Mouse (Mus musculus): ENCODE data around the gene Aqp9. TPM values are rescaled to one million over a fixed set of nuclear protein-coding genes. Genes with fewer than 3 reads are reported as not detected.

Aqp9 gene
- total and polyA plus RNA-seq, 3 experiments, result 64.8 to 76.1 TPM; not detected in 1

DNA sequence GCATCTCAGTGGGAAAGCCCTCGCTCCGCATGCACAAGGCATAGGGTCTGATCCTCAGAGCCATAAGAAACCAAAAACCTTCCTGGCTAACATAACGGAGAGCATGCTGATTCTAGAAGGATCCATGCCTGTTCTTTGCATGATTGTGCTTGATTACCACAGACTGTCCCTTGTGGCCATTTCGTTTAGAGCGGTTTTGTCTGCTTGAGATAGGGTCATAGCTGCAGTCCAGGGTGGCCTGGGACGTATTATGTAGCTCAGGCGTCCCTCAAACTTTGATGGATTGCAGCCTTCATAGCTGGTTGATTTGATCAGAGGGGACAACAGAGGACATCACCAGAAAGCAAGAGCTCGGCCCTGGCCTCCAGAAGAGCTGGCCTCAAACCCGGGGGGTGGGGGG, 47.6 kb downstream of the Aqp9 start:
- Histone ChIP-seq H3K27me3 (ENCODE audit: control insufficient read depth in 1 of 2, insufficient read depth in 2 of 2, low read length in 2 of 2) (no peaks in the 10 kb centered on the region), H3K9me3 (replicated peaks; ENCODE audit: insufficient read depth, low read length) (no peaks in the 10 kb centered on the region), H3K9ac (ENCODE audit: control insufficient read depth, low read depth, low read length, poor library complexity, severe bottlenecking) (no peak overlapping the region), H3K4me3 (ENCODE audit: control insufficient read depth in 1 of 2, insufficient read depth in 1 of 2, low read depth in 2 of 2, low read length in 2 of 2) (no peak overlapping the region), H3K27ac (ENCODE audit: control insufficient read depth, low read depth, low read length) (no peak overlapping the region), H3K4me1 (ENCODE audit: control insufficient read depth in 1 of 2, insufficient read depth in 2 of 2, low read length in 2 of 2) (no peaks in the 10 kb centered on the region), H3K79me2 (ENCODE audit: control insufficient read depth, insufficient read depth, low read length, poor library complexity) (no peaks in the 10 kb centered on the region), H3K36me3 (ENCODE audit: control insufficient read depth in 1 of 2, insufficient read depth in 2 of 2, low read length in 2 of 2) (peaks cover 0 to 14% of the 10 kb centered on the region in 2 experiments; a peak in 2 of 4 replicates)
- TF ChIP-seq BHLHE40 (IDR thresholded peaks at IDR 0.05; ENCODE audit: borderline replicate concordance, low read depth, low read length), result no peak
- TF ChIP-seq CTCF (IDR thresholded peaks at IDR 0.05 in 2 of 3, conservative IDR thresholded peaks at IDR 0.05 in 1 of 3; ENCODE audit: control insufficient read depth in 1 of 3, insufficient read depth in 1 of 3, low read depth in 2 of 3, low read length in 3 of 3, poor library complexity in 1 of 3, severe bottlenecking in 1 of 3), result peak in 1 of 3 experiments; percentile 3; a peak in 1 of 6 replicates
- DNase-seq (ENCODE audit: low read depth, low spot score), result no peak

DNA sequence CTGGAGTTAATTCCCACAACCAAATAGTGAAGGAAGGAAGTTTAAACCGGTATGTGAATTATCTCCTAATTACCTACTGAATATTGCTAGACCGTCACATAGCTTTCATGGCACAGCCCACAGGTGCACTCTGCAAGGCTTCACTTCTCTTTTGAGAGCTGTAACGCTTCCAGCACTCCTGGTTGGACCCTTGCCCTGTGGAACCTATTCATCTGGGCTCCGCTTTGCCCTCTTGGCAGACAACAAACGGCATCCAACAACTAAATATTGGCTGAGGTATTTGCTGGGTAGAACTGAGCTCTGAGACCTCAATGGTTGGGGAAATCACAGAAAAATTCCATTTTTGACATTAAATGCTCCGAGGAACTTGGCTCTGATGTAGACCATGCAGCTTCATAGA, 55.3 kb downstream of the Aqp9 start:
- Histone ChIP-seq H3K27ac (ENCODE audit: control insufficient read depth, low read depth, low read length) (no peak overlapping the region), H3K9ac (ENCODE audit: control insufficient read depth, low read depth, low read length, poor library complexity, severe bottlenecking) (no peak overlapping the region), H3K27me3 (ENCODE audit: control insufficient read depth in 1 of 2, insufficient read depth in 2 of 2, low read length in 2 of 2) (no peaks in the 10 kb centered on the region), H3K4me3 (ENCODE audit: control insufficient read depth in 1 of 2, insufficient read depth in 1 of 2, low read depth in 2 of 2, low read length in 2 of 2) (no peak overlapping the region), H3K79me2 (ENCODE audit: control insufficient read depth, insufficient read depth, low read length, poor library complexity) (no peaks in the 10 kb centered on the region), H3K36me3 (ENCODE audit: control insufficient read depth in 1 of 2, insufficient read depth in 2 of 2, low read length in 2 of 2) (peaks cover 0 to 8% of the 10 kb centered on the region in 2 experiments; a peak in 2 of 4 replicates), H3K9me3 (replicated peaks; ENCODE audit: insufficient read depth, low read length) (no peaks in the 10 kb centered on the region), H3K4me1 (ENCODE audit: control insufficient read depth in 1 of 2, insufficient read depth in 2 of 2, low read length in 2 of 2) (no peaks in the 10 kb centered on the region)
- no peak for DNase-seq (ENCODE audit: low read depth, low spot score)
- TF ChIP-seq ZC3H11A (IDR thresholded peaks at IDR 0.05; ENCODE audit: low read depth, low read length) (no peak), KAT2A (conservative IDR thresholded peaks at IDR 0.05; ENCODE audit: low read depth, low read length) (no peak), SMC3 (IDR thresholded peaks at IDR 0.05; ENCODE audit: low read depth, low read length) (no peak), JUND (IDR thresholded peaks at IDR 0.05; ENCODE audit: low read depth, low read length) (no peak), TAL1 (IDR thresholded peaks at IDR 0.05; ENCODE audit: low read length) (no peak), MEF2A (IDR thresholded peaks at IDR 0.05; ENCODE audit: extremely low read depth, insufficient replicate concordance, low read depth, low read length, poor library complexity, severe bottlenecking) (no peak), UBTF (IDR thresholded peaks at IDR 0.05; ENCODE audit: borderline replicate concordance, insufficient read depth, low read depth, low read length) (no peak), SIN3A (IDR thresholded peaks at IDR 0.05; ENCODE audit: low read length) (no peak)

DNA sequence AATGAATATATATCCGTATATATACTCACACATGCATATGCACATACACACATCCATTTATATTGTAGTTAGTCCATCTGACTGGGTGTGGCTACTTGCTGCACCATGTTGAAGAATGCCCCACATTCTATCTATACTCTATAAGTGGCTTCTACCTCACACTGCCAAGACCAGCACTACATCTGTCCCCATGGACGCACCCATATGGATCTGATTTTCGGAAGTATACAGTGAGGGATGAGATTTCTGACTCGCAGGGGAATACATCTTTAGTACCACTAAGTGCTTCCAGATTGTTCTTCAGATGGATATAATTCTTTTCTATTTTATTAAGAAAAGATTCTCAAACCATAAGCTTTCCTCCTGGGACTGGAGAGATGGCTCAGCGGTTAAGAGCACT, 65.0 kb downstream of the Aqp9 start:
- H3K4me3 ChIP-seq (ENCODE audit: control insufficient read depth in 1 of 2, insufficient read depth in 1 of 2, low read depth in 2 of 2, low read length in 2 of 2), result no peak overlapping the region

More for the DNA sequence above, 65.0 kb downstream of the Aqp9 start:
- no peak overlapping the region for H3K9ac ChIP-seq (ENCODE audit: control insufficient read depth, low read depth, low read length, poor library complexity, severe bottlenecking)
- H3K79me2 ChIP-seq (ENCODE audit: control insufficient read depth, insufficient read depth, low read length, poor library complexity), result no peaks in the 10 kb centered on the region
- TF ChIP-seq E2F4 (IDR thresholded peaks at IDR 0.05; ENCODE audit: borderline replicate concordance, low read depth, low read length), result no peak
- no peak for TF ChIP-seq ZMIZ1 (IDR thresholded peaks at IDR 0.05; ENCODE audit: low read depth, low read length)
- TF ChIP-seq ZKSCAN1 (IDR thresholded peaks at IDR 0.05; ENCODE audit: low read depth, low read length), result no peak
- no peak for TF ChIP-seq JUND (IDR thresholded peaks at IDR 0.05; ENCODE audit: low read depth, low read length)
- TF ChIP-seq SMC3 (IDR thresholded peaks at IDR 0.05; ENCODE audit: low read depth, low read length), result no peak
- no peak for TF ChIP-seq ELF1 (IDR thresholded peaks at IDR 0.05; ENCODE audit: low read depth, low read length)
- TF ChIP-seq USF2 (IDR thresholded peaks at IDR 0.05; ENCODE audit: borderline replicate concordance in 1 of 2, insufficient read depth in 1 of 2, low read depth in 1 of 2, low read length in 2 of 2), result no peak
- no peaks in the 10 kb centered on the region for H3K4me1 ChIP-seq (ENCODE audit: control insufficient read depth in 1 of 2, insufficient read depth in 2 of 2, low read length in 2 of 2)
- no peak overlapping the region for H3K27ac ChIP-seq (ENCODE audit: control insufficient read depth, low read depth, low read length)
- H3K36me3 ChIP-seq (ENCODE audit: control insufficient read depth in 1 of 2, insufficient read depth in 2 of 2, low read length in 2 of 2), result no peaks in the 10 kb centered on the region
- H3K27me3 ChIP-seq (ENCODE audit: control insufficient read depth in 1 of 2, insufficient read depth in 2 of 2, low read length in 2 of 2), result no peaks in the 10 kb centered on the region
- no peaks in the 10 kb centered on the region for H3K9me3 ChIP-seq (replicated peaks; ENCODE audit: insufficient read depth, low read length)
- no peak for DNase-seq (ENCODE audit: low read depth, low spot score)

Measured in MEL (cell line).